Mouse (Mus musculus) CH12.LX (cell line): ENCODE measurements around the gene Hoxd3. TPM values are rescaled to one million over a fixed set of nuclear protein-coding genes. Genes with fewer than 3 reads are reported as not detected.

Source experiments
- DNase-seq: peaks from one replicate; pipeline ENCODE4 v3.0.0-alpha.2; 2013; ENCODE audit errors: extremely low read depth
- H3K27ac ChIP-seq: 2 replicates; pipeline ENCODE4 v1.5.1; 2012; ENCODE audit warnings: low read depth, mild to moderate bottlenecking, control low read depth, moderate library complexity; ENCODE audit not compliant: insufficient read depth
- H3K27me3 ChIP-seq: replicated peaks from 2 replicates; pipeline ENCODE3; 2012; ENCODE audit warnings: inconsistent platforms
- H3K36me3 ChIP-seq, 2 experiments: replicated peaks in 1 of 2; 2 replicates each; pipeline versions ENCODE3 to v1.6.1; 2012; ENCODE audit warnings: inconsistent platforms in 1 of 2, low read length in 1 of 2, mild to moderate bottlenecking in 1 of 2, mixed read lengths in 1 of 2, moderate library complexity in 1 of 2; ENCODE audit not compliant: control insufficient read depth in 1 of 2, insufficient read depth in 1 of 2
- H3K4me1 ChIP-seq, 2 experiments: 2 replicates each; pipeline ENCODE4 v1.6.1; 2012; ENCODE audit warnings: inconsistent platforms in 1 of 2, moderate library complexity in 1 of 2; ENCODE audit not compliant: insufficient read depth in 2 of 2, control insufficient read depth in 1 of 2
- H3K4me2 ChIP-seq: 2 replicates; pipeline ENCODE4 v1.6.1; 2012; ENCODE audit warnings: low read depth, mild to moderate bottlenecking, control low read depth; ENCODE audit not compliant: poor library complexity, insufficient read depth, severe bottlenecking
- H3K4me3 ChIP-seq, 3 experiments: fragments of 150-350 bp in 1 of 3; sonication (generic) in 1 of 3; replicated peaks in 1 of 3; 2 replicates each; pipeline versions ENCODE3 to v1.5.1; 2011 to 2012; ENCODE audit warnings: low read depth in 2 of 3, low read length in 2 of 3, mild to moderate bottlenecking in 2 of 3, moderate library complexity in 2 of 3, control low read depth in 1 of 3, improper control_type of control experiment in 1 of 3, inconsistent platforms in 1 of 3, mixed read lengths in 1 of 3; ENCODE audit not compliant: poor library complexity in 1 of 3
- H3K79me2 ChIP-seq: replicated peaks from 2 replicates; pipeline ENCODE4 v1.6.1; 2012; ENCODE audit warnings: mild to moderate bottlenecking, moderate library complexity; ENCODE audit not compliant: control insufficient read depth, poor library complexity, insufficient read depth, severe bottlenecking; ENCODE audit errors: extremely low read depth
- H3K9ac ChIP-seq: 2 replicates; pipeline ENCODE4 v1.6.1; 2012; ENCODE audit warnings: low read depth, mild to moderate bottlenecking, control low read depth, moderate library complexity; ENCODE audit not compliant: insufficient read depth
- H3K9me3 ChIP-seq: replicated peaks from 2 replicates; pipeline ENCODE3; 2012; ENCODE audit warnings: low read length, inconsistent platforms, mixed read lengths
- BHLHE40 ChIP-seq: IDR thresholded peaks from 2 replicates; pipeline ENCODE4 v1.6.1; 2011; ENCODE audit warnings: mild to moderate bottlenecking, low read depth, low read length, improper control_type of control experiment
- CHD1 ChIP-seq: IDR thresholded peaks from 2 replicates; pipeline ENCODE4 v1.6.1; 2012; ENCODE audit warnings: low read depth, low read length, improper control_type of control experiment, inconsistent platforms
- CTCF ChIP-seq, 2 experiments: IDR thresholded peaks in 1 of 2; conservative IDR thresholded peaks in 1 of 2; 2 replicates each; pipeline ENCODE4 v1.5.1; 2011 to 2012; ENCODE audit warnings: low read depth in 2 of 2, low read length in 2 of 2, improper control_type of control experiment in 1 of 2, inconsistent platforms in 1 of 2, mild to moderate bottlenecking in 1 of 2, moderate library complexity in 1 of 2
- ELF1 ChIP-seq: IDR thresholded peaks from 2 replicates; pipeline ENCODE4 v1.6.1; 2014; ENCODE audit warnings: low read depth, mild to moderate bottlenecking, inconsistent platforms, low read length, improper control_type of control experiment
- EP300 ChIP-seq: IDR thresholded peaks from 2 replicates; pipeline ENCODE4 v1.6.1; 2011; ENCODE audit warnings: low read length, improper control_type of control experiment
- GABPA ChIP-seq: IDR thresholded peaks from 2 replicates; pipeline ENCODE4 v1.6.1; 2012; ENCODE audit warnings: low read depth, low read length, improper control_type of control experiment, inconsistent platforms; ENCODE audit not compliant: insufficient replicate concordance
- JUND ChIP-seq: conservative IDR thresholded peaks from 2 replicates; pipeline ENCODE4 v1.6.1; 2011; ENCODE audit warnings: low read depth, low read length, improper control_type of control experiment
- MAX ChIP-seq: IDR thresholded peaks from 2 replicates; pipeline ENCODE4 v1.6.1; 2011; ENCODE audit warnings: low read length, improper control_type of control experiment
- MAZ ChIP-seq: IDR thresholded peaks from 2 replicates; pipeline ENCODE4 v1.6.1; 2012; ENCODE audit warnings: low read depth, mild to moderate bottlenecking, inconsistent platforms, low read length, improper control_type of control experiment, moderate library complexity
- MEF2A ChIP-seq: IDR thresholded peaks from 2 replicates; pipeline ENCODE4 v1.6.1; 2014; ENCODE audit warnings: low read depth, mild to moderate bottlenecking, inconsistent platforms, low read length, improper control_type of control experiment, borderline replicate concordance
- MXI1 ChIP-seq: IDR thresholded peaks from 2 replicates; pipeline ENCODE4 v1.6.1; 2011; ENCODE audit warnings: mild to moderate bottlenecking, low read depth, low read length, improper control_type of control experiment
- MYC ChIP-seq: IDR thresholded peaks from 2 replicates; pipeline ENCODE4 v1.6.1; 2011; ENCODE audit warnings: low read depth, mild to moderate bottlenecking, improper control_type of control experiment, low read length
- PAX5 ChIP-seq: IDR thresholded peaks from 2 replicates; pipeline ENCODE4 v1.6.1; 2012; ENCODE audit warnings: low read length, inconsistent platforms, mixed read lengths
- POLR2A ChIP-seq: IDR thresholded peaks from 2 replicates; pipeline ENCODE4 v1.6.1; 2011; ENCODE audit warnings: low read depth, mild to moderate bottlenecking, improper control_type of control experiment, low read length
- RAD21 ChIP-seq: IDR thresholded peaks from 2 replicates; pipeline ENCODE4 v1.6.1; 2011; ENCODE audit warnings: low read depth, mild to moderate bottlenecking, low read length, improper control_type of control experiment, moderate library complexity
- TCF12 ChIP-seq: IDR thresholded peaks from 2 replicates; pipeline ENCODE4 v1.6.1; 2014; ENCODE audit warnings: low read depth, mild to moderate bottlenecking, inconsistent platforms, low read length, improper control_type of control experiment
- UBTF ChIP-seq: IDR thresholded peaks from 2 replicates; pipeline ENCODE4 v1.6.1; 2012; ENCODE audit warnings: low read depth, mild to moderate bottlenecking, inconsistent platforms, low read length, improper control_type of control experiment, moderate library complexity
- USF2 ChIP-seq: conservative IDR thresholded peaks from 2 replicates; pipeline ENCODE4 v1.6.1; 2011; ENCODE audit warnings: low read depth, low read length, improper control_type of control experiment
- ZC3H11A ChIP-seq: IDR thresholded peaks from 2 replicates; pipeline ENCODE4 v1.6.1; 2012; ENCODE audit warnings: low read depth, mild to moderate bottlenecking, inconsistent platforms, low read length, improper control_type of control experiment
- ZKSCAN1 ChIP-seq: IDR thresholded peaks from 2 replicates; pipeline ENCODE4 v1.6.1; 2012; ENCODE audit warnings: low read depth, inconsistent platforms, low read length, improper control_type of control experiment, borderline replicate concordance
- ZMIZ1 ChIP-seq: IDR thresholded peaks from 2 replicates; pipeline ENCODE4 v1.6.1; 2012; ENCODE audit warnings: low read depth, mild to moderate bottlenecking, inconsistent platforms, low read length, improper control_type of control experiment
- dilution Hi-C: fragments of 300-500 bp; cut with MboI; formaldehyde crosslinking; loops from 2 replicates; pipeline ENCODE4 v1.14.3; 2020; ENCODE audit warnings: low sequenced_read_pairs; ENCODE audit not compliant: extremely low pct_unique_long_range_greater_than_20kb, extremely low pct_ligation_motif_present
- in situ Hi-C: fragments of 300-500 bp; cut with MboI; formaldehyde crosslinking; loops from 3 replicates; pipeline ENCODE4 v1.14.3; 2019; ENCODE audit warnings: low sequenced_read_pairs, low pct_ligation_motif_present, low pct_unique_long_range_greater_than_20kb, mixed read lengths
- polyA plus RNA-seq: library from polyadenylated mRNA; unstranded; fragments of >175 nt; gene quantifications from 2 replicates; pipeline ENCODE4 v1.2.1, GENCODE M21; 2012; ENCODE audit warnings: low read depth; ENCODE audit not compliant: insufficient read length
- total RNA-seq, 2 experiments: library from RNA; depleted of rRNA; stranded (reverse); fragments of 300-350 nt in 1 of 2; fragments of >200 nt in 1 of 2; gene quantifications; 2 replicates each; pipeline ENCODE4 v1.2.3; 2012 to 2014

The Hoxd3 gene
- total and polyA plus RNA-seq, 3 experiments: 0.12 to 1.1 TPM; not detected in 1

GRCm38 (mm10) chr2:74745540-74746297 lies 34.0 kb downstream of the Hoxd3 start:
- no peak for TF ChIP-seq RAD21
- TF ChIP-seq UBTF: no peak
- TF ChIP-seq ZMIZ1: no peak
- no peak for TF ChIP-seq BHLHE40
- no peak for TF ChIP-seq MXI1
- no peak for TF ChIP-seq MAX
- TF ChIP-seq CTCF (conservative IDR thresholded peaks at IDR 0.05 in 1 of 2, IDR thresholded peaks at IDR 0.05 in 1 of 2; ENCODE audit: low read depth in 2 of 2, low read length in 2 of 2): no peak
- TF ChIP-seq ZC3H11A: no peak
- no peak for TF ChIP-seq GABPA
- no peak for TF ChIP-seq JUND
- no peak for TF ChIP-seq TCF12
- no peak for TF ChIP-seq ZKSCAN1
- TF ChIP-seq USF2: no peak
- no peak for TF ChIP-seq PAX5
- TF ChIP-seq POLR2A: no peak
- no peak for TF ChIP-seq MYC
- TF ChIP-seq, all 38 proteins: peak for 0
- H3K27me3 ChIP-seq: no peaks in the 10 kb centered on the region

GRCm38 (mm10) chr2:74746298-74746921 lies 34.7 kb downstream of the Hoxd3 start:
- H3K79me2 ChIP-seq: no peaks in the 10 kb centered on the region
- H3K4me1 ChIP-seq: peaks cover 0 to 6% of the 10 kb centered on the region in 2 experiments; a peak in 1 of 4 replicates
- peaks cover 8% of the 10 kb centered on the region for H3K9me3 ChIP-seq
- no peak overlapping the region for H3K27ac ChIP-seq
- H3K4me3 ChIP-seq: no peak overlapping the region
- H3K36me3 ChIP-seq: peaks cover 8 to 20% of the 10 kb centered on the region in 2 experiments
- H3K9ac ChIP-seq: no peak overlapping the region
- dilution Hi-C loops: no loop called here
- H3K27me3 ChIP-seq: no peaks in the 10 kb centered on the region
- in situ Hi-C loops: no loop called here
- no peak for DNase-seq
- TF ChIP-seq CHD1: no peak
- no peak for TF ChIP-seq MAZ
- no peak for TF ChIP-seq MAX
- TF ChIP-seq EP300: no peak
- no peak for TF ChIP-seq MEF2A
- TF ChIP-seq MYC: no peak
- no peak for TF ChIP-seq GABPA
- no peak for TF ChIP-seq ELF1
- TF ChIP-seq TCF12: no peak
- no peak for TF ChIP-seq POLR2A
- no peak for TF ChIP-seq RAD21
- TF ChIP-seq CTCF (conservative IDR thresholded peaks at IDR 0.05 in 1 of 2, IDR thresholded peaks at IDR 0.05 in 1 of 2; ENCODE audit: low read depth in 2 of 2, low read length in 2 of 2): no peak
- H3K4me2 ChIP-seq: no peak overlapping the region

More at GRCm38 (mm10) chr2:74745540-74746297, 34.0 kb downstream of the Hoxd3 start:
- in situ Hi-C loops (no loop called here), dilution Hi-C loops (no loop called here)
- no peaks in the 10 kb centered on the region for H3K4me1 ChIP-seq
- no peak overlapping the region for H3K27ac ChIP-seq
- no peaks in the 10 kb centered on the region for H3K79me2 ChIP-seq
- H3K4me2 ChIP-seq: no peak overlapping the region
- H3K36me3 ChIP-seq: peaks cover 8 to 20% of the 10 kb centered on the region in 2 experiments
- no peak overlapping the region for H3K4me3 ChIP-seq
- H3K9me3 ChIP-seq: peaks cover 8% of the 10 kb centered on the region
- H3K9ac ChIP-seq: no peak overlapping the region
- DNase-seq: no peak
